Mouse (Mus musculus): Measurements from ENCODE around the gene Tmem80.

DNA sequence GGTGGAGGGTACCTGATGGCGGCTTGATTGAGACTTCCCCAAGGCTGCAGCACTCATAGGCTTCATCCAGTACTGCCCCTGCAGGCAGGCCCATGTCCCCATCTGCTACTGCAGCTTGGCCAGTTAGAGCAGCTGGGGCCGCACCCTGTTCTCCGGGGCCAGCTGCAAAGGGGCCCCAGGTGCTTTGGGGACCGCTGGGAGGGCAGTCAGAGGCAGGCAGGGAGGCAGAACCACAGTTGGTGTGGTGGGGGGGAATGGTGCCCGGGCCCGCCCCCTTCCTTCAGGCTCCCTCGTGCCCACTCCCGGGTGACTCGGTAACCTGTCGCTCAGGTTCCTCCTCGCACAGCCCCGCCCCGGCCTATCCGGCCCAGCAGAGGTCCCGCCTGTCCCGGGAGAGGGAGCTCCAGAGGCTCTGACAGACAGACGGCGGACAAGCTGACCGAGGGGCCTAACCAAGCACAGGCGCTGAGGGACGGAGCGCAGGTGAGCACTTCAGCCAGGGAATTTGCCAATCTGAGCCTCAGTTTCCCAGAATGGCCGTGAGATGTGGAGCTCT lies 11.1 kb downstream of the Tmem80 start, which contains the start of gene Eps8l2:
- TF ChIP-seq POLR2A (IDR thresholded peaks at IDR 0.05; ENCODE audit: low read depth, low read length), result no peak
- TF ChIP-seq CTCF (IDR thresholded peaks at IDR 0.05; ENCODE audit: extremely low read depth, insufficient read depth, insufficient read length, insufficient replicate concordance), result no peak
